Mouse (Mus musculus): Measurements from ENCODE around the gene Brd4.

Brd4 gene

GRCm38 (mm10) chr17:32277201-32277600, 7.3 kb downstream of the Brd4 start:
- DNase-seq: no peak

- DNase-seq: no peak
These were observed 9.0 kb downstream of the Brd4 start for GRCm38 (mm10) chr17:32275568-32275967.

GRCm38 (mm10) chr17:32269151-32269550, 15.4 kb downstream of the Brd4 start:
- no peak for DNase-seq

DNA sequence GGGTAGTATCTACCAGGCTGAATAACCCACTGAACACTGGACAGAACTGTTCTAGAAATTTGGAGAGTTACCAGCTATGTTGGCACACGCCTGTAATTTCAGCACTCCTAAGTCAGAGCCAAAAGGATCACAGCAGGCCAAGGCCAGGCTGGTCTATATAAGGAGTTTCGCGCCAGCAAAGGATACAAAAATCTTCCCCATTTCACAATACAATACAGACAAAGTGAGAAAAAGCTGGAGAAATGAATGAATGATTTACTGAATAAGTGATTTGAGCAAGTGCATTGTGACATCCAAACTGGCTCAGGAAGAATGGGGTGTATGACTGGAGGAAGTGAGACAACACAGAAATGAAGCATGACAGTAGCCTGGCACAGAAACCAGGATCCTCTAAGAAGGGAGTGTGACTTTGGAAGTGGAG, 16.0 kb downstream of the Brd4 start:
- DNase-seq: no peak

- no peak for DNase-seq
These were observed 16.4 kb downstream of the Brd4 start for GRCm38 (mm10) chr17:32268096-32268495.

DNA sequence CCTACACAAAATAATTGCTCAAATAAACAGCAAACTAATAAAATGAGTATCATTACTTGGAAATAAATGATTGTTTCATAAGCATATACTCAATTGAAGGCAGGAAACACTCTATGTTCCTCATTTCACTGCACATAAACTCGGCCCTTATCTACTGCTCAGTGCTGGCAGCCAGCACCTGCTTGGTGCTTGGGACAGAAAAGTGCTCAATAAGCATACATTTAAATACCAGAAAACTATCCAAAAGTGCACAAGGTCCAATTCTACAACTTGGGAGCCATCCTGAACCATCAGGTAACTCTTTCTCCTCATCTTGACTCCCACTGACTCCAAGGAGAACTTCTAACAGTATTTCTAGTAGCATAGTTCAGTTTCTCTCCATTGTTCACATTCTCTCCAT, 16.9 kb downstream of the Brd4 start:
- DNase-seq: no peak

DNA sequence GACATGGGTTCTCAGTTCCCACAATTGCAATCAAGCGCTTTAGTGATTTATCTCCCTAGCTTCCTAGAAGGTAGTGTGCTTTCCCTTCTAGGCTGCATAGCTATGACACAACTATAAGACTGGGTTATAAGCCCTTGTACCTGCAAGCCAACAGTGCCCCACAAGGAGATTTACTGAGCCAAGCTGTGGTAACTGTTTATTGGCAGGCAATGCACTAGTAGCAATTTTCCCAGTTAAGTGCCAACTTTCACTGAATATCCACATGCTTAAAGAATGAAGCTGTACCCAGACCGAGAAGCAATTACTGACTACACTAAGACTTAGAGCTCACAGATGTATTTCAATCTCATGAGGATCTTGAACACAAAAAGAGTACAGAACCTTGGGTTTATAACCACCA, 20.9 kb downstream of the Brd4 start:
- no peak for DNase-seq

GRCm38 (mm10) chr17:32262831-32263559, 21.5 kb downstream of the Brd4 start:
- DNase-seq: no peak

DNA sequence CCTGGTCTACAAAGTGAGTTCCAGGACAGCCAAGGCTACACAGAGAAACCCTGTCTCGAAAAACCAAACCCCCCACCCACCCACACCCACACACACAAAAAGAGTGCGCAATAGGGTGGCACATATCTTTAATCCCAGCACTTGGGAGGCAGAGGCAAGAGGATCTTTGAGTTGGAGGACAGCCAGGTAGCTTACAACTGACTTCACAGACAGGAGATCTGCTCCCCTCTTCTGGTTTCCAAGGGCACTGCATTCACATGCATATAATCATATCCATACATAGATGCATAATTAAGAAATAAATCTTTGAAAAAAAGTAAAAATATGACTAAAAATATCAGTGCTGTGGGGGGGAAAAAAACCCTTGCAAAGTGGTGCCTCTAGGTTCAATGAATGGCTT, 25.7 kb downstream of the Brd4 start:
- no peak for DNase-seq

GRCm38 (mm10) chr17:32257944-32258343, 26.6 kb downstream of the Brd4 start:
- no peak for DNase-seq

DNA sequence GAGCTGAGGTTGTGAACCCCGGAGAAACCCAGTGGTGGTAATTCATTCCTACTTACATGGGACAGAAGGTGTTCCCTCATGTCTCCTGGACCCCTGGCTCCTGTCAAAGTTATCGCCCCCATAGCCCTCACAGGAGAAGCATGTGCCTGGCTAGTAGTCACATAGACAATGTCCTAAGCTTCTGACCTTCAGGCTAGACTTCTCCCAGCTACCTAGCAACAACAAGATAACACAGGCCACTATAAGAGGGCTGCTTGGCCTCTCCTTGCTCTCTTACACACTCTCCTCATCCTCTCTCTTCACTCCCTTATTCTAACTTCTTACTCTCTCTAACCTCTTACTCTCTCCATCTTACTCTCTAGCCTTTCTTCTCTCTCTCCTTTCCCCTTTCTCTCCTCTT, 27.1 kb downstream of the Brd4 start:
- no peak for DNase-seq

GRCm38 (mm10) chr17:32256896-32257295, 27.6 kb downstream of the Brd4 start:
- no peak for DNase-seq

GRCm38 (mm10) chr17:32253261-32253660, 31.3 kb downstream of the Brd4 start:
- DNase-seq: no peak

DNA sequence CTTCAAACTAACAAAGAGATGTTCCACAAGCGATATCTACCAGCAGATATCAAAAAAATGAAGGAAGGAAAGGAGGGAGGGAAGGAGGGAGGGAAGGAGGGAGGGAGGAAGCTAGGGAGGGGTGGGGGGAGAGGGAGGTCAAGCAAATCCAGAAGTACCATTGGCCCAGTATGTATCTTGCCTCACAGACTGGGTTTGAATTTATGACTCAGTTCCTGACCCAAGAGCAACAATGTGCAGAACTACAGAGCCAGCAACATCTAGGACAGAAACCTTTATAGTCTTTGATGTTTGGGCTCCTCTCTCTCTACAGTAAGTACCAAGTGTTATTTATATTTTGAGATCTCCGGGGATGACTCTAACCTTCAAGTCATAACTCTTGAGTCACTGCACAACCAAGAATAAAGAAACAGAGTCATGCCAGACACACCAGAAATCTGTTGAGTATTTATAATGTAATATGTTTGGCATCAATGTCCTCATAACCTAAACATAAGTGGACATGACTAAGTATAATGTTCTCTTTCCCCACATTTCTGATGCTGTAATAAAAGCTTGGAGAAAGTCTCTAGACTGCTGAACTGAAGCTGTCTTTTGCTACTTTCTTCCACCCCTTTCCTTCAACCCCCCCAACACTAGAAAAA, 32.6 kb downstream of the Brd4 start:
- DNase-seq: no peak

DNA sequence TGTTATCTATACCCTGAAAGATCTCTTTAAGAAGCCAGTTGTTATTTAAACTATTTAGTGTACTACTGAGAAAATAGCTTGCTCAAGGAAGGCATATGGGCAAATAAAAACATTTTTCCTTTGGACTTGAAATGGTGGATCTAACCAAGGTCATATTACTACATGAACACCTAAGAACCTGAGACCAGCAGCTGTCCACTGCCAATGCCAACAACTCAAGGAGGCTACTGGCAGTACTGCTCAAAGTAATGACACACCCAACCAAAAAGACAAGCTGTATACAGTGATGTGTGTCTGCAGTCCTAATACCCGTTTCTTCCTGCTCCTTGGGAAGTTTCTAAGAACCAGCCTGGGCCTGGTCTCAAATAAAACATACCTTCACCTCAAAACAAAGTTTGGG, 34.5 kb downstream of the Brd4 start:
- DNase-seq: no peak

GRCm38 (mm10) chr17:32248192-32248591, 36.3 kb downstream of the Brd4 start:
- DNase-seq: no peak

DNA sequence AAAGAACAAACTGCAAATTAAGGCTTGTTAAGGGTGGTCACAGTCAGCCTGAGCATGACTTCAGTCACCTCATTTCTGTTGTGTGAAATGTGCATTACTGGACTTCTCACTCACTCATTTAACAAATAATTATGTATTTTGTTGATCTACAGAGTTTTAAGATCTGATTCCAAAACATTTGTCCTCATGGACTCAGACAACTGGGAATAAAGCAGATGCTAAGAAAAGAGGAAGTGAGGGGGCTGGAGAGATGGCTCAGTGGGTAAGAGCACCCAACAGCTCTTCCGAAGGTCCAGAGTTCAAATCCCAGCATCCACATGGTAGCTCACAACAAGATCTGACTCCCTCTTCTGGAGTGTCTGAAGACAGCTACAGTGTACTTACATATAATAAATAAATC, 36.9 kb downstream of the Brd4 start:
- DNase-seq: no peak

- DNase-seq: no peak
These were observed 38.4 kb downstream of the Brd4 start for GRCm38 (mm10) chr17:32246117-32246516.

GRCm38 (mm10) chr17:32240881-32241531, 43.5 kb downstream of the Brd4 start:
- DNase-seq: no peak

- DNase-seq: no peak
These were observed 45.9 kb downstream of the Brd4 start for GRCm38 (mm10) chr17:32238589-32238988.

DNA sequence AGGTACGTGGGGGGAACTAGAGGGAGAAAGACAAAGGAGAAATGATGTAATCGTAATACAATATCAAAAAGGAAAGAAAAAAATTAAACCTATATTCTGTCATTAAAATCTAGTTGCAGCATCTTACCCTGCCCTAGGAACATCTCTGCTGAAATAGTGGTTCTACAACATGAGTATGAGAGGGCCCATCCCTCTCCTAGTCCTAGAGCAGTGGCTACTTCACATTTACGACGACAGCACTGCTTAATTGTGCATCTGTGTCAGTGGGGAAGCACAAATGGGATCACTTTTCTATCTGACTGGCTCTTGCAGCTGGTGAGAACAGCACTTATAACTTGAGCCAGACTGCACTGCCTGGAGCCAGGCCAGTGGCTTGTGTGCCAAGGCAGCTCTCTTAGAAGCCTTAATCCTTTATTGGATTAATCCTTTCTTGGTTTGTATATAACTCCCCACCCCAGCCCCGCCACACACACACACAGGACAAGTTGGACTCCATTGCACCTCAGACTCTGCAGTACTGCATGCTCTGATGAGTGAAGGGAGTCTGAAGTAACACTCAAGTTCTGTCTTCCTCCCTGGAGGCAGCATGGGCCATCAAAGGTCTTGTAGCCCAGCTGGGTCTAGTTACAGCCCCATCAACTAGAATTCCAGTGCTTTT, 48.9 kb downstream of the Brd4 start:
- peak; percentile 47 for DNase-seq

GRCm38 (mm10) chr17:32233174-32233573, 51.3 kb downstream of the Brd4 start:
- DNase-seq: no peak

DNA sequence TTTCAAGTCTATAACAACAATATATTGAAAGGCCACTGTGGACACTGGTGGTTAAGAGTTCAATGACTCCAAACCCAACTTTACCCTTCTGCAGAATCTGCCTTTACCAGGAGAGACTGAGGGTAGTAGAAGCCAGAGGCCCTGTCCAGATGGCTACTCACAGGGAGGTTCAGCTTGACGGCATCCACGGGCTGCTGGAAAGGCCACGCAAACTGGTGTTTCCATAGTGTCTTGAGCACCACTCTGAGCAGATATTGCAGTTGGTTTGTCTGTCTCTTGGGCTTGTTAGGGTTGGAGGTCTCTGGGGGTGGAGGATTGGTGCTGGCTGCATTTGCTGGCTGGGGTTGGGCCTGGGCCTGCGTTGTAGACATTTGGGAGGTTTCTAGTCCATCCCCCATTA, 55.3 kb downstream of the Brd4 start:
- DNase-seq: no peak

DNA sequence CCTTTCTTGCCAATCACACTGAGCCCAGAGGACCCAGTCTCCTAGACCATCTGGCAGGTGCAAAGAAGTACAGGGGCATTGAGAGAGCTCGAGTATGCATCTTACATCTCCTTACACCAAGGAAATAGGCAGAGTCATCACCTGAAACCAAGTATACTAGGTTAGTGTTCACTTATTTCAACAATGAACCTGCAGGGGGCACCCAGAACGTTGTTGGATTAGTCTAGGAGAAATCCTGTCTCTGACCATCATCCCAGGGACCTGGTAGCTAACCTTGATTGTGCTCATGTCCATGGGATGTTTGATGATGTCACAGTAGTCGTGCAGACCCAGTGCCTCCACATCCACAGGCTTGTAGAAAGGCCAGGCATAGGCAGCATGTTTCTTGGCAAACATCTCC, 63.6 kb downstream of the Brd4 start:
- no peak for DNase-seq

Measured in right cerebral cortex, postnatal 14 days (tissue).